In genomic region chr6:37851352-37851751, GRCm38 (mm10) we compare ENCODE assay signal across 21 mouse cellular contexts. TPM values are rescaled to one million over a fixed set of nuclear protein-coding genes. Genes with fewer than 3 reads are reported as not detected.
DNase-seq lines count a peak whose midpoint lies in the region; ATAC-seq and TF ChIP-seq lines count a peak whose summit lies in the region.
"Had no signal": no experiment of that assay in that cellular context is flagged by ENCODE, and none has a peak within 500 bp of the region (broad histone marks: within the 10 kb centered on the region; RNA-seq: fewer than 3 reads in every experiment).

No protein-coding gene starts in this region.

- H3K9me3 ChIP-seq in liver, embryonic 13.5 days (replicated peaks): no peaks in the 10 kb centered on the region
- H3K9me3 ChIP-seq in liver, postnatal 0 days (ENCODE audit: low read length): 0 out of 2 replicates have a peak, but pooled peaks cover 2% of the 10 kb centered on the region
- no peaks in the 10 kb centered on the region for H3K9me3 ChIP-seq in hindbrain, embryonic 11.5 days (ENCODE audit: control insufficient read depth, low read length)
- no peaks in the 10 kb centered on the region for H3K9me3 ChIP-seq in limb, embryonic 10.5 days (replicated peaks)
- no peaks in the 10 kb centered on the region; the same call in 1 of the 2 replicates for H3K9me3 ChIP-seq in heart, embryonic 10.5 days
- no peaks in the 10 kb centered on the region; the same call in 1 of the 2 replicates for H3K9me3 ChIP-seq in kidney, embryonic 15.5 days (replicated peaks)
- H3K9me3 ChIP-seq: forebrain, embryonic 13.5 days had no signal

- TF ChIP-seq EP300 in liver, postnatal 0 days (IDR thresholded peaks at IDR 0.05; ENCODE audit: low read depth): peak; percentile 68

- peak; percentile 66 for ATAC-seq in erythroid progenitor cell, adult 5-6 weeks (replicated peaks; ENCODE audit: low FRiP score, poor library complexity, severe bottlenecking)
- ATAC-seq in liver, embryonic 13.5 days (ENCODE audit: low read depth): peak; percentile 82
- ATAC-seq in liver, postnatal 0 days: no peak
- ATAC-seq in hindbrain, embryonic 11.5 days (ENCODE audit: low FRiP score): no peak
- no peak for ATAC-seq in kidney, embryonic 15.5 days (replicated peaks; ENCODE audit: low FRiP score)
- ATAC-seq: forebrain, embryonic 13.5 days; forebrain, postnatal 0 days; hindbrain, embryonic 16.5 days; inflammation-experienced regulatory T-cells, adult 6 months had no signal

- no peaks in the 10 kb centered on the region for H3K27me3 ChIP-seq in liver, embryonic 13.5 days
- no peaks in the 10 kb centered on the region for H3K27me3 ChIP-seq in liver, postnatal 0 days (ENCODE audit: insufficient read depth, low read length)
- H3K27me3 ChIP-seq in hindbrain, embryonic 11.5 days (ENCODE audit: control insufficient read depth, insufficient read depth, low read length): no peaks in the 10 kb centered on the region
- no peaks in the 10 kb centered on the region for H3K27me3 ChIP-seq in limb, embryonic 10.5 days (ENCODE audit: low read depth, poor library complexity, severe bottlenecking)
- no peaks in the 10 kb centered on the region for H3K27me3 ChIP-seq in heart, embryonic 10.5 days (ENCODE audit: insufficient read depth, poor library complexity, severe bottlenecking)
- H3K27me3 ChIP-seq in kidney, embryonic 15.5 days: no peaks in the 10 kb centered on the region
- H3K27me3 ChIP-seq: embryonic facial prominence, embryonic 12.5 days; forebrain, embryonic 13.5 days; heart, embryonic 13.5 days; hindbrain, embryonic 12.5 days had no signal

- no peak overlapping the region for H3K9ac ChIP-seq in liver, embryonic 13.5 days
- no peak overlapping the region for H3K9ac ChIP-seq in liver, postnatal 0 days (replicated peaks)
- no peak overlapping the region for H3K9ac ChIP-seq in hindbrain, embryonic 11.5 days (ENCODE audit: low read depth, low read length)
- no peak overlapping the region for H3K9ac ChIP-seq in kidney, embryonic 15.5 days
- H3K9ac ChIP-seq: embryonic facial prominence, embryonic 12.5 days; forebrain, embryonic 13.5 days; forebrain, postnatal 0 days; heart, embryonic 13.5 days; hindbrain, embryonic 12.5 days had no signal

- no peak overlapping the region for H3K4me3 ChIP-seq in liver, embryonic 13.5 days (replicated peaks)
- H3K4me3 ChIP-seq in liver, postnatal 0 days (ENCODE audit: low read depth, low read length): no peak overlapping the region
- H3K4me3 ChIP-seq in hindbrain, embryonic 11.5 days (ENCODE audit: low read depth, low read length): no peak overlapping the region
- H3K4me3 ChIP-seq in limb, embryonic 10.5 days: no peak overlapping the region
- no peak overlapping the region for H3K4me3 ChIP-seq in heart, embryonic 10.5 days
- no peak overlapping the region for H3K4me3 ChIP-seq in kidney, embryonic 15.5 days (replicated peaks)
- H3K4me3 ChIP-seq: embryonic facial prominence, embryonic 12.5 days; forebrain, embryonic 13.5 days; gastrocnemius, adult 2 months; heart, adult 2 months; heart, embryonic 13.5 days; hindbrain, embryonic 12.5 days had no signal

- H3K4me2 ChIP-seq in liver, embryonic 13.5 days: no peak overlapping the region
- H3K4me2 ChIP-seq in liver, postnatal 0 days (ENCODE audit: low read depth, low read length): no peak overlapping the region
- no peak overlapping the region for H3K4me2 ChIP-seq in hindbrain, embryonic 11.5 days (replicated peaks; ENCODE audit: low read depth, low read length)
- no peak overlapping the region for H3K4me2 ChIP-seq in kidney, embryonic 15.5 days
- H3K4me2 ChIP-seq: embryonic facial prominence, embryonic 12.5 days; forebrain, embryonic 13.5 days; heart, embryonic 13.5 days; hindbrain, embryonic 12.5 days had no signal

- H3K36me3 ChIP-seq in liver, embryonic 13.5 days: no peaks in the 10 kb centered on the region
- no peaks in the 10 kb centered on the region for H3K36me3 ChIP-seq in liver, postnatal 0 days (replicated peaks; ENCODE audit: insufficient read depth, low read length)
- H3K36me3 ChIP-seq in hindbrain, embryonic 11.5 days (ENCODE audit: control insufficient read depth, insufficient read depth, low read length): no peaks in the 10 kb centered on the region
- H3K36me3 ChIP-seq in limb, embryonic 10.5 days: no peaks in the 10 kb centered on the region
- H3K36me3 ChIP-seq in heart, embryonic 10.5 days: no peaks in the 10 kb centered on the region
- no peaks in the 10 kb centered on the region for H3K36me3 ChIP-seq in kidney, embryonic 15.5 days
- H3K36me3 ChIP-seq: embryonic facial prominence, embryonic 12.5 days; heart, embryonic 13.5 days; hindbrain, embryonic 12.5 days had no signal

- peak; percentile 16 for DNase-seq in liver, embryonic 13.5 days
- no peak for DNase-seq in liver, postnatal 0 days
- DNase-seq in hindbrain, embryonic 11.5 days (ENCODE audit: low spot score): no peak
- no peak for DNase-seq in limb, embryonic 10.5 days (ENCODE audit: low spot score)
- no peak for DNase-seq in heart, embryonic 10.5 days (ENCODE audit: low spot score)
- DNase-seq: adrenal gland, postnatal 10 days; cerebellum, adult 11-12 months; cerebellum, adult 9-10 months; cerebellum, postnatal 25 days; forebrain, postnatal 0 days; gastrocnemius, adult 2 months; heart, adult 2 months; heart, postnatal 36 days had no signal

- no peak for TF ChIP-seq CTCF in liver, postnatal 0 days (IDR thresholded peaks at IDR 0.05; ENCODE audit: low read depth)

- 58% methylated on average over 2 of the region's 2 CpGs for WGBS in liver, embryonic 13.5 days (ENCODE audit: insufficient replicate concordance)
- 69% methylated on average over 2 of the region's 2 CpGs for WGBS in liver, postnatal 0 days (ENCODE audit: insufficient replicate concordance)
- 86% methylated on average over 2 of the region's 2 CpGs for WGBS in hindbrain, embryonic 11.5 days
- WGBS in limb, embryonic 10.5 days: 90% methylated on average over 2 of the region's 2 CpGs
- WGBS in heart, embryonic 10.5 days: 65% methylated on average over 2 of the region's 2 CpGs
- 92% methylated on average over 2 of the region's 2 CpGs for WGBS in kidney, embryonic 15.5 days

- peaks cover 22% of the 10 kb centered on the region for H3K4me1 ChIP-seq in liver, embryonic 13.5 days (replicated peaks)
- H3K4me1 ChIP-seq in liver, postnatal 0 days (ENCODE audit: insufficient read depth): no peaks in the 10 kb centered on the region; the same call in 1 of the 2 replicates
- H3K4me1 ChIP-seq in hindbrain, embryonic 11.5 days (replicated peaks; ENCODE audit: control insufficient read depth, insufficient read depth, low read length): no peaks in the 10 kb centered on the region
- no peaks in the 10 kb centered on the region for H3K4me1 ChIP-seq in limb, embryonic 10.5 days
- H3K4me1 ChIP-seq in heart, embryonic 10.5 days: no peaks in the 10 kb centered on the region
- H3K4me1 ChIP-seq in kidney, embryonic 15.5 days: no peaks in the 10 kb centered on the region
- H3K4me1 ChIP-seq: embryonic facial prominence, embryonic 12.5 days; forebrain, embryonic 13.5 days; heart, embryonic 13.5 days; hindbrain, embryonic 12.5 days had no signal

- no peak overlapping the region for H3K27ac ChIP-seq in liver, embryonic 13.5 days
- no peak overlapping the region for H3K27ac ChIP-seq in liver, postnatal 0 days (ENCODE audit: low read depth)
- no peak overlapping the region for H3K27ac ChIP-seq in hindbrain, embryonic 11.5 days (ENCODE audit: low read depth, low read length)
- no peak overlapping the region for H3K27ac ChIP-seq in limb, embryonic 10.5 days
- no peak overlapping the region for H3K27ac ChIP-seq in heart, embryonic 10.5 days
- no peak overlapping the region for H3K27ac ChIP-seq in kidney, embryonic 15.5 days
- H3K27ac ChIP-seq: embryonic facial prominence, embryonic 12.5 days; forebrain, embryonic 13.5 days; gastrocnemius, adult 2 months; heart, adult 2 months; heart, embryonic 13.5 days; hindbrain, embryonic 12.5 days had no signal

RNA-seq across cellular contexts. Expression of gene Trim24, which starts 19.3 kb away (rescaled TPM):
- total RNA-seq in erythroid progenitor cell, adult 5-6 weeks (2015; ENCODE audit: low replicate concordance): 38.6 and 48.6 TPM in 2 replicates
- 38.4 and 41.3 TPM in 2 replicates for total RNA-seq in erythroid progenitor cell, adult 5-6 weeks (2017; ENCODE audit: low replicate concordance)
- polyA plus RNA-seq in liver, embryonic 13.5 days (2015; fragmentation: Nextera tagmentation; extraction: Ambion mirVana): 4.0 and 4.1 TPM in 2 replicates
- polyA plus RNA-seq in liver, postnatal 0 days (2015; fragmentation: Nextera tagmentation; extraction: Ambion mirVana): 2.7 TPM in 2 replicates
- 35.4 and 40.3 TPM in 2 replicates for polyA plus RNA-seq in hindbrain, embryonic 11.5 days (2014; fragmentation: Nextera tagmentation; extraction: Ambion mirVana)
- 17.0 and 21.9 TPM in 2 replicates for polyA plus RNA-seq in limb, embryonic 10.5 days (2016; fragmentation: Nextera tagmentation; extraction: Ambion mirVana)
- polyA plus RNA-seq in heart, embryonic 10.5 days (2016; fragmentation: Nextera tagmentation; extraction: Ambion mirVana): 10.2 and 15.4 TPM in 2 replicates
- polyA plus RNA-seq in kidney, embryonic 15.5 days (2015; fragmentation: Nextera tagmentation; extraction: Ambion mirVana): 16.8 and 17.4 TPM in 2 replicates

Comparison
In these comparisons a context has a peak if more than half of its experiments do, and no peak if none do; other contexts are left out.
1. ATAC-seq: peak in erythroid progenitor cell, adult 5-6 weeks (single experiment) and liver, embryonic 13.5 days (single experiment); none in liver, postnatal 0 days (single experiment), hindbrain, embryonic 11.5 days (single experiment) and kidney, embryonic 15.5 days (single experiment).